In genomic region chr2:32352151-32353006, GRCm38 (mm10) we compare ENCODE assay signal across 7 mouse cellular contexts. TPM values are rescaled to one million over a fixed set of nuclear protein-coding genes. Genes with fewer than 3 reads are reported as not detected.
A peak's percentile ranks its signal among the peaks of the same experiment; 100 is the strongest.
DNase-seq lines count a peak whose midpoint lies in the region; ATAC-seq and TF ChIP-seq lines count a peak whose summit lies in the region.

Ciz1 (plus strand) TSS chr2:32352327.

- H3K4me2 ChIP-seq in embryonic facial prominence, embryonic 15.5 days (replicated peaks): peak within 1 kb of the TSS; percentile 84
- peak within 1 kb of the TSS; percentile 98 for H3K4me2 ChIP-seq in heart, embryonic 15.5 days

- WGBS in embryonic facial prominence, embryonic 15.5 days: under 1% methylated on average over 41 of the region's 52 CpGs
- 1% methylated on average over 41 of the region's 52 CpGs for WGBS in heart, embryonic 15.5 days

- H3K4me3 ChIP-seq in MEL (ENCODE audit: control insufficient read depth in 1 of 2, insufficient read depth in 1 of 2, low read depth in 2 of 2, low read length in 2 of 2): peak within 1 kb of the TSS; percentile 54 to 67
- peak within 1 kb of the TSS; percentile 80 for H3K4me3 ChIP-seq in embryonic facial prominence, embryonic 15.5 days (replicated peaks)
- peak within 1 kb of the TSS; percentile 60 for H3K4me3 ChIP-seq in heart, embryonic 15.5 days
- H3K4me3 ChIP-seq in layer of hippocampus, adult 2 months: peak within 1 kb of the TSS; percentile 98

- no peak for TF ChIP-seq EP300 in MEL (IDR thresholded peaks at IDR 0.05; ENCODE audit: low read depth in 1 of 2, low read length in 2 of 2)

- peaks cover 4 to 9% of the 10 kb centered on the region in 2 experiments; a peak in 3 of 4 replicates for H3K4me1 ChIP-seq in MEL (ENCODE audit: control insufficient read depth in 1 of 2, insufficient read depth in 2 of 2, low read length in 2 of 2)
- peaks cover 47% of the 10 kb centered on the region for H3K4me1 ChIP-seq in embryonic facial prominence, embryonic 15.5 days
- H3K4me1 ChIP-seq in heart, embryonic 15.5 days (replicated peaks): peaks cover 21% of the 10 kb centered on the region

- no peak for DNase-seq in MEL (ENCODE audit: low read depth, low spot score)
- DNase-seq in adrenal gland, postnatal 36 days: peak; percentile 34 to 45
- DNase-seq in layer of hippocampus, adult 2 months (ENCODE audit: low spot score in 2 of 2): peak in 1 of 2 experiments; percentile 71
- DNase-seq in right cerebral cortex, postnatal 25 days: peak; percentile 76

- no peaks in the 10 kb centered on the region; a peak in 1 of 4 replicates for H3K27me3 ChIP-seq in MEL (ENCODE audit: control insufficient read depth in 1 of 2, insufficient read depth in 2 of 2, low read length in 2 of 2)
- no peaks in the 10 kb centered on the region for H3K27me3 ChIP-seq in embryonic facial prominence, embryonic 15.5 days
- H3K27me3 ChIP-seq in heart, embryonic 15.5 days: peaks cover 28% of the 10 kb centered on the region

- no peaks in the 10 kb centered on the region for H3K79me2 ChIP-seq in MEL (ENCODE audit: control insufficient read depth, insufficient read depth, low read length, poor library complexity)

- ATAC-seq in embryonic facial prominence, embryonic 15.5 days (ENCODE audit: insufficient number of reproducible peaks, low FRiP score, low TSS enrichment, low read depth): peak; percentile 36
- peak; percentile 5; the same call in 1 of the 2 replicates for ATAC-seq in heart, embryonic 15.5 days (replicated peaks; ENCODE audit: insufficient number of reproducible peaks, insufficient read depth, low FRiP score, low read depth)
- ATAC-seq in megakaryocyte, adult 5-6 weeks (ENCODE audit: poor library complexity, severe bottlenecking): no peak

- no peak; a peak in 1 of 6 replicates for TF ChIP-seq CTCF in MEL (IDR thresholded peaks at IDR 0.05 in 2 of 3, conservative IDR thresholded peaks at IDR 0.05 in 1 of 3; ENCODE audit: control insufficient read depth in 1 of 3, insufficient read depth in 1 of 3, low read depth in 2 of 3, low read length in 3 of 3, poor library complexity in 1 of 3, severe bottlenecking in 1 of 3)
- TF ChIP-seq CTCF in layer of hippocampus, adult 2 months (conservative IDR thresholded peaks at IDR 0.05): no peak

- H3K27ac ChIP-seq in MEL (ENCODE audit: control insufficient read depth, low read depth, low read length): no peak within 1 kb of the TSS
- peak within 1 kb of the TSS; percentile 90 for H3K27ac ChIP-seq in embryonic facial prominence, embryonic 15.5 days (replicated peaks)
- no peak within 1 kb of the TSS for H3K27ac ChIP-seq in heart, embryonic 15.5 days
- peak within 1 kb of the TSS; percentile 99 for H3K27ac ChIP-seq in layer of hippocampus, adult 2 months

- no peak for TF ChIP-seq POLR2A in MEL (IDR thresholded peaks at IDR 0.05; ENCODE audit: control insufficient read depth in 1 of 2, insufficient read depth in 1 of 2, low read depth in 1 of 2, low read length in 2 of 2, poor library complexity in 1 of 2)

- peaks cover 0 to 4% of the 10 kb centered on the region in 2 experiments; a peak in 2 of 4 replicates for H3K36me3 ChIP-seq in MEL (ENCODE audit: control insufficient read depth in 1 of 2, insufficient read depth in 2 of 2, low read length in 2 of 2)
- H3K36me3 ChIP-seq in embryonic facial prominence, embryonic 15.5 days: 0 out of 2 replicates have a peak, but pooled peaks cover 4% of the 10 kb centered on the region
- H3K36me3 ChIP-seq in heart, embryonic 15.5 days: no peaks in the 10 kb centered on the region

- no peak for TF ChIP-seq RAD21 in MEL (IDR thresholded peaks at IDR 0.05; ENCODE audit: low read depth, low read length)

- H3K9ac ChIP-seq in MEL (ENCODE audit: control insufficient read depth, low read depth, low read length, poor library complexity, severe bottlenecking): peak within 1 kb of the TSS; percentile 69
- H3K9ac ChIP-seq in embryonic facial prominence, embryonic 15.5 days: peak within 1 kb of the TSS; percentile 80
- H3K9ac ChIP-seq in heart, embryonic 15.5 days: peak within 1 kb of the TSS; percentile 64

- H3K9me3 ChIP-seq in MEL (replicated peaks; ENCODE audit: insufficient read depth, low read length): no peaks in the 10 kb centered on the region
- H3K9me3 ChIP-seq in embryonic facial prominence, embryonic 15.5 days (replicated peaks): no peaks in the 10 kb centered on the region
- H3K9me3 ChIP-seq in heart, embryonic 15.5 days (replicated peaks): no peaks in the 10 kb centered on the region

TF ChIP-seq in MEL, 35 proteins besides CTCF, POLR2A, EP300 and RAD21:
- no peak for TF ChIP-seq NELFE (IDR thresholded peaks at IDR 0.05; ENCODE audit: low read depth, low read length)
- TF ChIP-seq NRF1 (IDR thresholded peaks at IDR 0.05; ENCODE audit: insufficient read depth, low read depth, low read length, poor library complexity, severe bottlenecking): 0 out of 2 replicates have a peak, but pooled peaks have one; percentile 10

RNA-seq across cellular contexts. Expression of gene Ciz1, which starts in this region (rescaled TPM):
- total RNA-seq in MEL (2012; rRNA removed): 20.7 and 21.6 TPM in 2 replicates
- polyA plus RNA-seq in MEL (2012; ENCODE audit: insufficient read depth in 1 of 2, insufficient read length in 2 of 2, low read depth in 1 of 2, low replicate concordance in 2 of 2, missing spikeins in 1 of 2): 10 to 100 TPM in 1 of 2 experiments, not detected in 1; 99.8 TPM
- total RNA-seq in adrenal gland, postnatal 36 days (2021): 10 to 100 TPM; 59.8 to 66.2 TPM
- 54.6 and 57.3 TPM in 2 replicates for polyA plus RNA-seq in embryonic facial prominence, embryonic 15.5 days (2015; fragmentation: Nextera tagmentation; extraction: Ambion mirVana)
- polyA plus RNA-seq in heart, embryonic 15.5 days (2015; fragmentation: Nextera tagmentation; extraction: Ambion mirVana): 30.9 and 46.0 TPM in 2 replicates
- total RNA-seq in layer of hippocampus, adult 2 months (2021): 10 to 100 TPM; 75.3 to 92.7 TPM
- total RNA-seq in megakaryocyte, adult 5-6 weeks (2015): 56.3 and 67.0 TPM in 2 replicates
- total RNA-seq in megakaryocyte, adult 5-6 weeks (2017): 66.2 and 81.0 TPM in 2 replicates

Comparison
In these comparisons a context has a peak if more than half of its experiments do, and no peak if none do; other contexts are left out.
1. H3K27ac ChIP-seq: peak in embryonic facial prominence, embryonic 15.5 days (single experiment) and layer of hippocampus, adult 2 months (single experiment); none in MEL (single experiment) and heart, embryonic 15.5 days (single experiment).
2. Peak in every context shown above with its lines, with median percentiles within 50 percentile points of each other: H3K4me3 ChIP-seq and H3K9ac ChIP-seq.